Mouse (Mus musculus) CH12.LX (cell line): ENCODE measurements at regions not wholly inside any gene's neighbourhood (a gene's known extent, or its start where the extent isn't known, plus 50 kb on each side); places are given as distances from the start of the nearest gene placed in this dataset.

Experiments used
- DNase-seq: peaks from one replicate; pipeline ENCODE4 v3.0.0-alpha.2; 2013; ENCODE audit errors: extremely low read depth
- H3K27ac ChIP-seq: 2 replicates; pipeline ENCODE4 v1.5.1; 2012; ENCODE audit warnings: low read depth, mild to moderate bottlenecking, control low read depth, moderate library complexity; ENCODE audit not compliant: insufficient read depth
- H3K27me3 ChIP-seq: replicated peaks from 2 replicates; pipeline ENCODE3; 2012; ENCODE audit warnings: inconsistent platforms
- H3K36me3 ChIP-seq, 2 experiments: replicated peaks in 1 of 2; 2 replicates each; pipeline versions ENCODE3 to v1.6.1; 2012; ENCODE audit warnings: inconsistent platforms in 1 of 2, low read length in 1 of 2, mild to moderate bottlenecking in 1 of 2, mixed read lengths in 1 of 2, moderate library complexity in 1 of 2; ENCODE audit not compliant: control insufficient read depth in 1 of 2, insufficient read depth in 1 of 2
- H3K4me1 ChIP-seq, 2 experiments: 2 replicates each; pipeline ENCODE4 v1.6.1; 2012; ENCODE audit warnings: inconsistent platforms in 1 of 2, moderate library complexity in 1 of 2; ENCODE audit not compliant: insufficient read depth in 2 of 2, control insufficient read depth in 1 of 2
- H3K4me2 ChIP-seq: 2 replicates; pipeline ENCODE4 v1.6.1; 2012; ENCODE audit warnings: low read depth, mild to moderate bottlenecking, control low read depth; ENCODE audit not compliant: poor library complexity, insufficient read depth, severe bottlenecking
- H3K4me3 ChIP-seq, 3 experiments: fragments of 150-350 bp in 1 of 3; sonication (generic) in 1 of 3; replicated peaks in 1 of 3; 2 replicates each; pipeline versions ENCODE3 to v1.5.1; 2011 to 2012; ENCODE audit warnings: low read depth in 2 of 3, low read length in 2 of 3, mild to moderate bottlenecking in 2 of 3, moderate library complexity in 2 of 3, control low read depth in 1 of 3, improper control_type of control experiment in 1 of 3, inconsistent platforms in 1 of 3, mixed read lengths in 1 of 3; ENCODE audit not compliant: poor library complexity in 1 of 3
- H3K79me2 ChIP-seq: replicated peaks from 2 replicates; pipeline ENCODE4 v1.6.1; 2012; ENCODE audit warnings: mild to moderate bottlenecking, moderate library complexity; ENCODE audit not compliant: control insufficient read depth, poor library complexity, insufficient read depth, severe bottlenecking; ENCODE audit errors: extremely low read depth
- H3K9ac ChIP-seq: 2 replicates; pipeline ENCODE4 v1.6.1; 2012; ENCODE audit warnings: low read depth, mild to moderate bottlenecking, control low read depth, moderate library complexity; ENCODE audit not compliant: insufficient read depth
- H3K9me3 ChIP-seq: replicated peaks from 2 replicates; pipeline ENCODE3; 2012; ENCODE audit warnings: low read length, inconsistent platforms, mixed read lengths
- CHD1 ChIP-seq: IDR thresholded peaks from 2 replicates; pipeline ENCODE4 v1.6.1; 2012; ENCODE audit warnings: low read depth, low read length, improper control_type of control experiment, inconsistent platforms
- ELF1 ChIP-seq: IDR thresholded peaks from 2 replicates; pipeline ENCODE4 v1.6.1; 2014; ENCODE audit warnings: low read depth, mild to moderate bottlenecking, inconsistent platforms, low read length, improper control_type of control experiment
- EP300 ChIP-seq: IDR thresholded peaks from 2 replicates; pipeline ENCODE4 v1.6.1; 2011; ENCODE audit warnings: low read length, improper control_type of control experiment
- ETS1 ChIP-seq: conservative IDR thresholded peaks from 2 replicates; pipeline ENCODE4 v1.6.1; 2012; ENCODE audit warnings: low read depth, mild to moderate bottlenecking, inconsistent platforms, low read length, improper control_type of control experiment, moderate library complexity
- GABPA ChIP-seq: IDR thresholded peaks from 2 replicates; pipeline ENCODE4 v1.6.1; 2012; ENCODE audit warnings: low read depth, low read length, improper control_type of control experiment, inconsistent platforms; ENCODE audit not compliant: insufficient replicate concordance
- HCFC1 ChIP-seq: IDR thresholded peaks from 2 replicates; pipeline ENCODE4 v1.6.1; 2012; ENCODE audit warnings: low read depth, mild to moderate bottlenecking, inconsistent platforms, low read length, improper control_type of control experiment
- IRF4 ChIP-seq: IDR thresholded peaks from 2 replicates; pipeline ENCODE4 v1.6.1; 2014; ENCODE audit warnings: low read depth, mild to moderate bottlenecking, inconsistent platforms, low read length, improper control_type of control experiment
- JUN ChIP-seq: IDR thresholded peaks from 2 replicates; pipeline ENCODE4 v1.6.1; 2011; ENCODE audit warnings: low read depth, mild to moderate bottlenecking, low read length, improper control_type of control experiment, moderate library complexity; ENCODE audit not compliant: insufficient read depth
- JUND ChIP-seq: conservative IDR thresholded peaks from 2 replicates; pipeline ENCODE4 v1.6.1; 2011; ENCODE audit warnings: low read depth, low read length, improper control_type of control experiment
- KAT2A ChIP-seq: IDR thresholded peaks from 2 replicates; pipeline ENCODE4 v1.6.1; 2012; ENCODE audit warnings: low read length, improper control_type of control experiment, inconsistent platforms; ENCODE audit not compliant: insufficient replicate concordance
- MAFK ChIP-seq: IDR thresholded peaks from 2 replicates; pipeline ENCODE4 v1.6.1; 2011; ENCODE audit warnings: low read length, improper control_type of control experiment; ENCODE audit not compliant: insufficient replicate concordance
- MAX ChIP-seq: IDR thresholded peaks from 2 replicates; pipeline ENCODE4 v1.6.1; 2011; ENCODE audit warnings: low read length, improper control_type of control experiment
- MAZ ChIP-seq: IDR thresholded peaks from 2 replicates; pipeline ENCODE4 v1.6.1; 2012; ENCODE audit warnings: low read depth, mild to moderate bottlenecking, inconsistent platforms, low read length, improper control_type of control experiment, moderate library complexity
- MEF2A ChIP-seq: IDR thresholded peaks from 2 replicates; pipeline ENCODE4 v1.6.1; 2014; ENCODE audit warnings: low read depth, mild to moderate bottlenecking, inconsistent platforms, low read length, improper control_type of control experiment, borderline replicate concordance
- MXI1 ChIP-seq: IDR thresholded peaks from 2 replicates; pipeline ENCODE4 v1.6.1; 2011; ENCODE audit warnings: mild to moderate bottlenecking, low read depth, low read length, improper control_type of control experiment
- MYC ChIP-seq: IDR thresholded peaks from 2 replicates; pipeline ENCODE4 v1.6.1; 2011; ENCODE audit warnings: low read depth, mild to moderate bottlenecking, improper control_type of control experiment, low read length
- NELFE ChIP-seq: IDR thresholded peaks from 2 replicates; pipeline ENCODE4 v1.6.1; 2011; ENCODE audit warnings: low read depth, low read length, improper control_type of control experiment
- PAX5 ChIP-seq: IDR thresholded peaks from 2 replicates; pipeline ENCODE4 v1.6.1; 2012; ENCODE audit warnings: low read length, inconsistent platforms, mixed read lengths
- RAD21 ChIP-seq: IDR thresholded peaks from 2 replicates; pipeline ENCODE4 v1.6.1; 2011; ENCODE audit warnings: low read depth, mild to moderate bottlenecking, low read length, improper control_type of control experiment, moderate library complexity
- RCOR1 ChIP-seq: conservative IDR thresholded peaks from 2 replicates; pipeline ENCODE4 v1.6.1; 2012; ENCODE audit warnings: low read depth, mild to moderate bottlenecking, inconsistent platforms, low read length, improper control_type of control experiment
- SMC3 ChIP-seq: IDR thresholded peaks from 2 replicates; pipeline ENCODE4 v1.6.1; 2011; ENCODE audit warnings: low read depth, low read length, improper control_type of control experiment
- TBP ChIP-seq: conservative IDR thresholded peaks from 2 replicates; pipeline ENCODE4 v1.6.1; 2011; ENCODE audit warnings: low read depth, low read length, improper control_type of control experiment
- TCF12 ChIP-seq: IDR thresholded peaks from 2 replicates; pipeline ENCODE4 v1.6.1; 2014; ENCODE audit warnings: low read depth, mild to moderate bottlenecking, inconsistent platforms, low read length, improper control_type of control experiment
- USF1 ChIP-seq: IDR thresholded peaks from 2 replicates; pipeline ENCODE4 v1.6.1; 2014; ENCODE audit warnings: low read depth, mild to moderate bottlenecking, inconsistent platforms, low read length, improper control_type of control experiment
- ZKSCAN1 ChIP-seq: IDR thresholded peaks from 2 replicates; pipeline ENCODE4 v1.6.1; 2012; ENCODE audit warnings: low read depth, inconsistent platforms, low read length, improper control_type of control experiment, borderline replicate concordance
- ZNF384 ChIP-seq: IDR thresholded peaks from 2 replicates; pipeline ENCODE4 v1.6.1; 2012; ENCODE audit warnings: low read depth, low read length, improper control_type of control experiment, inconsistent platforms
- dilution Hi-C: fragments of 300-500 bp; cut with MboI; formaldehyde crosslinking; loops from 2 replicates; pipeline ENCODE4 v1.14.3; 2020; ENCODE audit warnings: low sequenced_read_pairs; ENCODE audit not compliant: extremely low pct_unique_long_range_greater_than_20kb, extremely low pct_ligation_motif_present
- in situ Hi-C: fragments of 300-500 bp; cut with MboI; formaldehyde crosslinking; loops from 3 replicates; pipeline ENCODE4 v1.14.3; 2019; ENCODE audit warnings: low sequenced_read_pairs, low pct_ligation_motif_present, low pct_unique_long_range_greater_than_20kb, mixed read lengths

DNA sequence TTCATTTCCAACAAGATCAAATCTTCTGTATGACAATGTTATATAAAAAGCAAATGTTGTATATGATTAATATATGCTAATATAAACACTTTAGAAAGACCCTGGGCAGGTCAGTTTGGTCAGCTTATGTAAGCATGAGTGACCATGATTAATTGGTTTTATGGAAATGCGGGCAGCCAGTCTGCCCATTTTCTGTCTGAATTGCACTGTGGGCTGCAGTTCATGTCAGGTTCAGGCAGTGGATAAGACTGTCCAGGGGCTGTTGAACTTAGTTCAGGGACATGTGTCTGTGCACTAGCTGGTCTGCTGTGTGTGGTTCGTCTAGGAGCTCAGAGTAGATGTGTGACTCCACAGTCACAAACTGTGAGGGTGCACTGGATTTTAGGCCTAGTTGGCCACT is 246.0 kb downstream of the Plekhb2 start:
- in situ Hi-C loops = no loop called here
- no peak overlapping the region for H3K4me3 ChIP-seq
- no peak overlapping the region for H3K4me2 ChIP-seq
- no peaks in the 10 kb centered on the region for H3K4me1 ChIP-seq
- no peak for DNase-seq
- H3K27ac ChIP-seq = no peak overlapping the region
- H3K27me3 ChIP-seq = no peaks in the 10 kb centered on the region
- no peak for TF ChIP-seq JUND
- no peak for TF ChIP-seq RCOR1
- no peak for TF ChIP-seq ZKSCAN1
- no peak for TF ChIP-seq MAFK
- no peak for TF ChIP-seq GABPA
- TF ChIP-seq IRF4 = no peak
- TF ChIP-seq MXI1 = no peak
- TF ChIP-seq EP300 = no peak
- TF ChIP-seq PAX5 = no peak
- no peak for TF ChIP-seq TCF12
- no peak for TF ChIP-seq RAD21
- no peak for TF ChIP-seq HCFC1
- TF ChIP-seq SMC3 = no peak
- no peak for TF ChIP-seq MEF2A
- no peak for TF ChIP-seq CHD1
- dilution Hi-C loops = no loop called here
- H3K36me3 ChIP-seq = no peaks in the 10 kb centered on the region
- no peaks in the 10 kb centered on the region for H3K9me3 ChIP-seq
- H3K9ac ChIP-seq = no peak overlapping the region
- no peaks in the 10 kb centered on the region for H3K79me2 ChIP-seq

DNA sequence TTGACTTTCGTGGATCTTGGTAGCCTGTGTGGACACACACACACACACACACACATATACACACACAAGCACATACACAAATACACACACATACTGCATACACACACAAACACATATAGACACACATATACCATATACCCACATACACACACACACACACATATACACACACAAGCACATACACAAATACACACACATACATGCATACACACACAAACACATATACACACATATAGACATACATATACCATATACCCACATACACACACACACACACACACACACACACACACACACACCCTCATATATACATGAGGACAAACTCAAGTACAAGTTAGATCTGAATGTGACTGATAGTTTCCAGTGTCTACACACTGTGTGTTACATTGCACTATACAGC is 256.9 kb downstream of the Plekhb2 start:
- Histone ChIP-seq H3K36me3 (no peaks in the 10 kb centered on the region), H3K4me3 (no peak overlapping the region), H3K9ac (no peak overlapping the region), H3K4me2 (no peak overlapping the region), H3K79me2 (no peaks in the 10 kb centered on the region), H3K27me3 (no peaks in the 10 kb centered on the region), H3K9me3 (no peaks in the 10 kb centered on the region), H3K4me1 (no peaks in the 10 kb centered on the region), H3K27ac (no peak overlapping the region)
- dilution Hi-C loops (no loop called here), in situ Hi-C loops (no loop called here)
- TF ChIP-seq KAT2A = no peak
- DNase-seq = no peak

DNA sequence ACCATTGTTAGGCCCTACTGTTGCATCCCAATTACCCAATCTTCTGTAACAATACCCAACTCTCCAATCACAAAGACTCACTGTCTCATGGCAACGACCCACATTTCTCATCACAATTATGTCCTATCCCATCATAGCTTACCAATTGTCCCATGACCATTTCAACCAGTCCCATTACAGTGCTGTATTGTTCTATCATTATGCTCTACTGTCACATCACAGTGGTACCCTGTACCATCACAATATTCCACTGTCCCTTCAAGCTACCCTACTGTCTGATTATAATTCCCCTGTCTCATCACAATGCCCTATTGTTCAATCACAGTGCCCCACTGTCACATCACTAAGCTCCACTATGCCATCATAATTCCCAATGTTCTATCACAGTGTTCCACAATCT is 260.0 kb downstream of the Plekhb2 start:
- no peak for TF ChIP-seq CHD1
- no peak for TF ChIP-seq MAX
- TF ChIP-seq IRF4 = no peak
- TF ChIP-seq ZNF384 = no peak
- no peak for TF ChIP-seq MYC
- TF ChIP-seq RAD21 = no peak
- TF ChIP-seq ELF1 = no peak
- no peak for TF ChIP-seq MAZ
- no peak for TF ChIP-seq MAFK
- no peak for TF ChIP-seq JUN
- TF ChIP-seq ZKSCAN1 = no peak
- no peak for TF ChIP-seq NELFE
- TF ChIP-seq MEF2A = no peak
- no peak for TF ChIP-seq ETS1
- no peak for TF ChIP-seq USF1
- TF ChIP-seq EP300 = no peak
- TF ChIP-seq TBP = no peak
- TF ChIP-seq TCF12 = no peak
- TF ChIP-seq PAX5 = no peak
- Histone ChIP-seq H3K4me1 (no peaks in the 10 kb centered on the region), H3K9me3 (no peaks in the 10 kb centered on the region), H3K79me2 (no peaks in the 10 kb centered on the region), H3K9ac (no peak overlapping the region), H3K4me2 (no peak overlapping the region), H3K4me3 (no peak overlapping the region), H3K27me3 (no peaks in the 10 kb centered on the region), H3K36me3 (no peaks in the 10 kb centered on the region), H3K27ac (no peak overlapping the region)
- DNase-seq = no peak
- in situ Hi-C loops = no loop called here
- dilution Hi-C loops = no loop called here
